Mouse (Mus musculus) thymus, postnatal 36 days (tissue): ENCODE results near the gene Saxo1.

ENCODE experiments used
- DNase-seq, 2 experiments: peaks; one replicate each; pipeline ENCODE4 v3.0.0; 2022; ENCODE audit warnings: mixed read lengths in 2 of 2

The Saxo1 gene

DNA sequence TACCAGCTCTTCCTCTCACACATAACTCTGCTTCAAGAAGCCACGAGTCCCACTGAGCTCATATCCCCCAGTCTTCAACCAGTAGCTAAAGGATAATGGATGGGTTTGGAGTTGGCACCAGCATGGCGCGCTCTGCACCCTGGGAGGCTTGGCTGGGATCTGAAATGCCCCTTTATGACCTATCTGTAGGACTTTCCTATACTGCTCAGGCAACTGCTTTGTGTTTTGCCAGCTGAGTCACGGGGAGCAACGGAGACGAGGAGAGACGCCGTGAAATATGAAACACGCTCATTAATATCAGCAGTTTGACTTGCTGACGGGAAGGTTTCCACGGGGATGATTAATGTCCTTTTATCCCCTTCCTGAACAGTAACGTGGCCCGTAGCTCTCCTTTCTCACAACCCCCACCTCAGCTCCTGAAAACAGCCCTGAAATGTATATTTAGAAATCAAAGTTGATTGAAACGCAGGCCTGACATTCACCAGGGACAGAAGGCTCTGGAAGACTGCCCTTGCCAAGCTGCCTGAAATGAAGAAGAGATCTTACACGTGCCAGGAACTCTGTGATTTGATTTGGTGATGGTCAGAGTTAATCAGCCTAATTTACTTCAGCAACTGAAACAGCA, 141.6 kb downstream of the Saxo1 start:
- DNase-seq = no peak

DNA sequence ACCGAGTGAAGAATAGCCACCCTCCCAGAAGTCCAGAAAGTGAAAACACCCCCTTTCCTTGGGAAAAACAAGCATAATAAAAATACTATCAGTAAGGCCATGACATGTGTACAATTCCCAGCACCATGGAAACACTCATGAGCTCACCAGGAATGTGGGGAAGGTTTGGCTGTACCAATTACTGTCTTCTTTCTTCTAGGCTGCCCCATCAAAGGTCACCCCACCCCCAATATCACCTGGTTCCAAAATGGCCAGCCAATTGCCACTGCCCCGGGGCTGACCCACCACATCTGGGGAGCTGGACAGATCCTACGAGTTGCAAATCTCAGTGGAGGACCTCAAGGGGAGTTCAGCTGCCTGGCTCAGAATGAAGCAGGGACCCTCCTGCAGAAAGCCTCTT, 144.7 kb downstream of the Saxo1 start:
- no peak for DNase-seq

DNA sequence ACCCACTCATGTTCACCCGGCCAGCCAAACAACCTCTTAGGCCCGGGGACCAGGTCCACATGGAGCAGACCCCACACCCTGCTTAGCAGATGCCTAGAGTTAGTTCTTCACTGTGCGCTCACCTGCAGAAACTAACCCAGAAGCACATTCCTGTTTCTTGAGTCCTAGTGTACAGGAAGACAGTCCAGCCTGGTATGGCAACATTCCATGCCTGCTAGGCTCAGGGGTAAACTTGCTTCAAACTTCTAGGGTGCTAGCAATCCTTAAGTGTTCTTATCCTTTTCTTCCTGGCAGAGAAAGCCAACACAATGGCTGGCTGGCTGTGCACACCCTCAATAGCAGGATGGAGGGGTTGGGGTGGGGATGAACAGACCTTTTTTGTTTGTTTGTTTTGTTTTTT, 147.2 kb downstream of the Saxo1 start:
- no peak for DNase-seq

DNA sequence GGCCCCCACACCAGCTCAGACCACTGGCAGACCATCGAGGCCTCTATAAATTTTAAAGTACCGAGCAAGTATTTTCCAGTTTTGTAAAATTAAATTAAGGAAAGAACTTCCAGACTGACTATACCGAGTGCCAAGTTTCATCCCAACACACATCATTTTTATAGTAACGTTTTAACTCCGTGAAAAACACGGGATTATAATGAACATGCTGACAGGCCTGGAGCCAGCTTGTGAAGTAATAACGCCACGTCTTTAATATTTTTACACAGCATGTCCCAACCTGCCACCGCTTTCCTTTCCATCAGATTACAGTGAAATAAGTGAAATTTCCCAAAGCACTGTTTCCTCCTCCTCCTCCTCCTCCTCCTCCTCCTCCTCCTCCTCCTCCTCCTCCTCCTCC, 149.7 kb downstream of the Saxo1 start:
- DNase-seq = no peak

DNA sequence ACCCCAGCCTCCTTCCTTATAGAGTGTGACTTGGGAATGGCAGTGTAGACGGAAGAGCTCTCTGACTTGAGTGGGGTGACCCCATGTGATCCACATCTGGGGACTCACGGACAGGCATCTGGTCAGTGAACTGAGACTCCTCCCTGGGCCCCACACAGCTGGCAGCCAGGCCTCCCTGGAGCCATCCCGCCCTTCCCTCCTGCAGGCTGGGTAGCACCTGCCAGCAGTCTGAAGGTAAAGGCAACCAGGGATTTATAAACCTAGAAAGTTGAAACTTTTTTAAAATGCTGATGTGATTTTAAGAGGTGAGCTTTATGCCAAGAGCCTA, 151.0 kb downstream of the Saxo1 start:
- no peak for DNase-seq

DNA sequence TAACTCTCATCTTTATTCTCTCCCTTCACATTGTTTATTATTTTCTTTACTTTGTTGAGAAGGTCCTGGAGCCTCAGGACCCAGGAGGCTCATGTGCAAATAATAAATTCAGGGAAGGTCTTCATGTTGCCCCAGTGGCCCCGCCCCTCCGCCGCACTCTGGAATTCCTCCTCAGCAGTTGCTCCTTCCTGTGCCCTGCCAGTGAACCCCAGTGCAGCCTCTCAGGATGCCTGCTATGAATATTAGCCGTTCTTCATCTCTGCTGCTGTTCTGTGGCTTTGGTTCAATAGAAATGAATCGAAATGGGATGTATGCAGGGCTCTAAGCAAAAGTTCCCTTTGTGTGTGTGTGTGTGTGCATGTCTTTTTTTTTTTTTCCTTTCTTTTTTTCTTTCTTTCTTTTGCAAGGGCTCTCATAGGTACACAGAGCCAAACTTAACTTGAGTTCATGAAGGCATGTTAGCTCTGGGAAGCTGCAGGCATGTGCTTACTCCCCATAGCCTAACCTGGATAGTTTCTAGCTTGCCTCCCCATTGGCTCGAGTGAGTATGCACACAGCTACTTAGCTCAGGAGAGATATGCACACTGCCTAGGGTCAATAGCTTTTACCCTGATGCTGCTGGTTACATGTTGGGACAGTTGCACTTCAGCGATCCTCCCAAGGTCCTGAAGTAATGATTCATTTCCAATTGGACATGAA, 151.5 kb downstream of the Saxo1 start:
- DNase-seq = no peak

DNA sequence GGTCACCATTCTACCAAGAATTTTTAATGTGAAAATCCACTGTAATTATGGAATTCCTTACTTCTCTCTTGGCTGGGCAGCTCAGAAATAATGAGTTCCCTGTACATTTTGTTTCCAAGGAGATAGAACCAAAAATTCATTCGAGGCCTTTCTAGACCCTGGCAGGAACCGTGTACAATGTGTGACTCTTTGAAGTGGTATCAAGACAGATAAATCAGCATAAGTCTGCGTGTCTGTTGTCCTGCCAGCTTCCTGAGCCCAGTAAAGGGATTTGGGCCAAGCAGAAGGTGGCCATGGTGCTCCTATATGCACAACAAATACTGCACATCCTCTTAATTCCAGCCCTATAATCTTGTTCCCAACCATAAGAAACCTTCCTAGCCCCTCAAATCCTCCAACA, 157.0 kb downstream of the Saxo1 start:
- DNase-seq = no peak

DNA sequence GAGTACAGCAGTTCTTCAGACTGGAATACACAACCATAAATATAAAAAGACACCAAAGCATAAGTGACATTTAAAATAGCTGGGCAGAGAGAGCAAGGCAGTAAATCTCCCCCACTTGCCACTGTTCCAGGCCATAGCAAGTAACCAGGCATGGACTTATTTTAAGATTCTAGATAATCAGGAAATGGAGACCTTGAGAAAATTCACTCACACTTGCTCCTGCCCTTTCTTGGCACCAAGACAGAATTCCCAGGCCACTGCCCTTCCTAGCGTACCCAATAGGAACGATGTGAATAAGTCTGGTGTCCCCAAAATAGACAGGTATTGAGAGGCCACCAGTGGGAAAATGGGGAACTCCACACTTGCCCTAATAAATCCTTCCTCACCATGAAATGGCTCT, 160.7 kb downstream of the Saxo1 start:
- DNase-seq = no peak

DNA sequence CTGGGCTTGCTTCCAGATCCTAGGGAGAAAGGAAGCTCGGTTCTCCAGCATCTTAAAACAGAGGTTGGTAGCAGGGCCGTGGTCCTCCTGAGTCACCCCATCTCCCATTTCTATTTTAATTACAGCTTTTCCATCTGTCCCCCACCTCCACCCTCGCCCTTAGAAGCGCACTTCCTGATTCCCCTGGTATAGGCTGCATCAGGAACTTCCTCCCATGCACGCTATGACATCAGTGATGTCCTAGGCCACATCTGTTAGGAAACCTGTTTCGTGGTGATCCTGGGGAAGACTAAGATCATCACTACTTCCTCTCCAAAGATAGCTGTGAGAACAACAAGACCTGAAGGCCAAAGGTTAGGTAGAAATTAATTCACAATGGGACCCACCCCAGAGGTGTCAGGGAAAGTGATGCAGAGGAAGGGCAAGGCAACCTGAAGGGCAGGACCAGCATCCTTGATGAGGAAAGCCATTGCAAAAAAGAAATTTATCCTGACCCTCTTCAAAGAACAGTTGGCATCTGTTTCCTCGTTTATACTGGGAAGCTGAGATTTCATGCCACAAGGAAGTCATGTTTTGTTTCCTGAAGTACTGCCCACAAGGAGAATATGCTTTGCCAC, 161.3 kb downstream of the Saxo1 start:
- DNase-seq = no peak

DNA sequence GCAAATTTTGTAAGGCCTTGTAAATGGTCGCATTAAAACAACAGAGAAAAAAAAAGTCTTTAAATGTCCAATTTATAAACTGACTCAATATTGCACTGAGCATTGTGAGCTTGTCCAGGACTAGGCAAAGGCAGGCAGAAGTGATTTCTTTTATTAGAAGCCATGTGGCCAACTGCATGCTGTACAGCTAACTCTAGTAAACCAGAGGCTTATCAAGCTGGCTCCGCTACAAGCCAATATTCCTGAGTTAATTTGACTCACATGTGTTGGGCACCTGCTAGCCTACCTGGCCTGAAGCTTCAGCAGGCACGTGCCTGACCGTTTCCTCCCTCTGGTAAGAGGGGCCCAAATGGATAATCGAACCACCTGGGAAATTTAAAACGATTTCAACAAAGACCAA, 162.5 kb downstream of the Saxo1 start:
- DNase-seq = no peak
